Mouse (Mus musculus) cerebellum, postnatal 36 days (tissue): ENCODE data around the gene Mgat4d.
"Not testable (repeated sequence)": the region's sequence is repeated elsewhere in the genome, so short reads cannot be mapped to it uniquely, and the experiment has no call there.

Experiments used
- DNase-seq, 2 experiments: peaks; one replicate each; pipeline ENCODE4 v3.0.0; 2021 to 2022; ENCODE audit warnings: mixed read lengths in 2 of 2

The Mgat4d gene

DNA sequence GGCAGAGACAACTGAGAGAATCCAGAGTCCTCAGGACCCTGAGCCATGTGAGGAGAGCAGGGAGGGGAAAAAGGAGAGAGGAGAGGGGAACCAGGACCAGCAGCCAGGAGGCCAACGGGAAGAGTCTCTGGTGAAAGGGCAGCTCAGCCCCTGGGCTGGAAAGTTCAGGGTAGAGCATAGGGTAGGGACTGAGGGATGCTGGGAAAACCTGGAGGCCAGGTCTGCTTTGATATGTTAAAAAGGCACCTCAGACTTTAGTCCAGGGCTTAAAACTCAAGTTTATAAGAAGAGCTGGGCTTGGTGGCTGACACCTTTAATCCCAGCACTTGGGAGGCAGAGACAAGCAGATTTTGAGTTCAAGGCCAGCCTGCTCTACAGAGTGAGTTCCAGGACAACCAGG, 44.2 kb downstream of the Mgat4d start:
- DNase-seq, result no peak

DNA sequence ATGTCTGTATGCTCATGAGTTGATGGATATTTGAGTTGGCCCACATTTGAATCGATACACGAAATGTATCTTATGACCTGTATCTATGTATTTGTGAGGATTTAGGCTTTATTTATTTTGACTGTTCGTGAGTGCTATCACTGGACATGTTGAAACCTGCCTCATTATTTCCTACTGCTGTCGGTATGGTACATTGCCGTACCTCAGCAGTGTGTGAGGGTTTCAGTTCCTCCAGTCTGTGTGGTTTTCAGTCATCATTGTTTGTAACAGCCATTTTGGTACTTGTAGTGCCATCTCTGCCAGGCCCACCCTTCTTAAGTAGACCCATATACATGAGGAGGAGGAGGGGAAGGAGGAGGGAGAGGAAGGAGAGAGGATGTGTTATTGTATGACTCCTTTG, 46.1 kb downstream of the Mgat4d start:
- DNase-seq, result no peak

DNA sequence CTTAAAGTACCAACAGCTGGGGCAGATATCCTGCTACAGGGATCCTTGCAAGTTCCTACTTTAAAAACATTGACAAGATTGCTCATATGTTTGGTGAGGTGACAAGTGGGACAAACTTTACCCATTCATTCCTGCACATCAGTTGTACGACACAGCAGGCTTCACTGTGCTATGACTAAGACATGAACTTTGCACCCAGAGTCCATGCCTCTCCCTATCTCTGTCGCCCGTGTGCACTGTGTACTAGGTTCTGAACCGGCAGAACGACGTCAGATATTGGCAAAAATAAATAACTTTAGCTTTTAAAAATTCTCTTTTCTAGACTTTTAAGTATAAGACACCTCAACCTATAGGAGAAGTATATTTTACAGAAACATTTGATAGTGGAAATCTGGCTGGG, 48.4 kb downstream of the Mgat4d start:
- no peak for DNase-seq

DNA sequence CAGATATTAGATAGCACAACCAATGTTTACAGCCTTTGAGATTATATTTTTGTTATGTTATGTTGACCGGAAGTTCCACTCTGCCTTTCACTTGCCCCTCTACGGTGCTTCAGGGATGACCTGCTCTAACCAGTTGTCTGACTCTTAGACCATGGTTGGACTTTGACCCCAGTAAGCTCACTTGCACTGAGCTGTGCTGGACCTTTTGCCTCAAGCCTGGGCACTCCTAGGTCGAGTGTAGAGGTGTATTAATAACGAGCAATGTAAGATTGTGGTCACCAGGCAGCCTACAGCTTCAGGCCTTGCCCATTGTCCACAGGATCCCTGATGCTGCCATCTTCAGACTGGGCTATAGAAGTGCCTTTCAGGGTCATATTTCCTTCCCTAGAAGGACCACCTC, 49.5 kb downstream of the Mgat4d start:
- no peak for DNase-seq

DNA sequence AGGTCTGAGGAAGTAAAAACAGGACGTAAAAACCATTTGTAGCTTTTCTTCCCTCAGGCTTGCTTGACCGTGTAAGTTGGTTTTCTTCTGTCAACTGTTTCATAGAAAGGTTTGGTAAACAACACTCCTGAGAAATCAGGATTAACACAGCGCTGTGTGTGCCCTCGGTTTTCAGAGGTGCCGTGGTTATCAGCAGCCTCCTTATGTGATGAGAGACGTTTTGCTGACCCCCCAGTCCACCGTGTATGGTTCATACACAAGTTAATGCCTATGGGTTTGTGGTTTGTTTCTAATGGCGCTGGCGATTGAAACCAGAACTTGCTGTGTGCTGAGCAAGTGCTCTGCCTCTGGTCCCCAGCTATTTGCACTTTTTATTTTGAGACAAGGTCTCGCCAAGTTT, 57.3 kb downstream of the Mgat4d start:
- DNase-seq, result no peak

DNA sequence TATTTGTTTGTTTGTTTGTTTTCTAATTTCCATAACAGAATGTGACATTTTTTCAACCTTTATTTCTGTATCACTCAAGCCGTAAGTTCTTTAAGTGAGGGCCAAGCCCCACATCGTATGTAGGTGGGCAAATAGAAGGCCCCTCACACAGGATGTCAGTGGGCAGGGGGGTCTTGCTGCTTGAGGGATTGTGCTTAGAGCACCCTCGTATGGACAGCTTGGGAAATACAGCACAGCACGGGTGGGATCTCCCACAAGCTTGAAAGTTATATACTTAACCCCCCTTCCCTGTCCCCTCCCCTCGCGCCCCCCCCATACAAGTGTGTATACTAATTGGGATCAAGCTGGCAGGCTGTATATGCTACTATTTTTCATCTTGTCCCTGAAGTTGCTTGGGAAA, 58.6 kb downstream of the Mgat4d start:
- no peak for DNase-seq

DNA sequence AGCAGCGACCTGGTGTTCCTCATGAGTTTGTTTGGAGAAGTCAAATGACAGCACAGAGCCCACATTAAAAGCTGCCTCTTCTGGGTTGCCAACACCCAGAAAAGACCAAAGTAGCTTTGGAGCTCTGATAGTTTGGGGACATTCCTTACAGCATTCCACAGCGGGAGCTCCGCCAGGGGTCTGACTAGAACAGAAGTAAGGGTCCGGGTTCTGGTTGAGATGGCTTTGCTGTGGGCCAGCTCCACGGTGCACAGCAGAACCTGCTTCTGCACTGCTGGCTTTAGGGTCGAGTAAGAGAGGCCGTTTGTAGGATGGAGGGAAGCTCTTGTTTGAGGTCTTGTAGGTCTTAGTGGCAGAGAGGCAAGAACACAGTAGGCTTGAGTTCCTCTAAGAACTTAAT, 60.2 kb downstream of the Mgat4d start:
- no peak for DNase-seq

DNA sequence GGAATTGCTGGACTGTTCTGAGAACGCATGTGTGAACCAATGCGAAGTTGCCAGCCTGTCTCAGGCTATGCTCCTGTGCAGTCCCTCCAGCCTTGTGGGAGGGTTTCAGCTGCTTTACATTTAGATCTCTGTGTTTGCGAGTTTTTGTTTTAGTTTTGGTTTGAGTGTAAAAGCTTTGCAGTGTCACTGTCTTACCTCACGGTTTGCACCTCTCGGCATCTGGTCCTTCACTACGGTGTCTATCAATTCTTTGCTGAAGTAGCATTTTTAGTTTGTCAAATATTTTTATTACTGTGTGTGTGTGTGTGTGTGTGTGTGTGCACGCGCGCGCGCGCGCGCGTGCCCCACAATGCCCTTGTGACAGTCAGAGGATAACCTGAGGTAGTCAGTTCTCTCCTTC, 68.6 kb downstream of the Mgat4d start:
- DNase-seq, result no peak

DNA sequence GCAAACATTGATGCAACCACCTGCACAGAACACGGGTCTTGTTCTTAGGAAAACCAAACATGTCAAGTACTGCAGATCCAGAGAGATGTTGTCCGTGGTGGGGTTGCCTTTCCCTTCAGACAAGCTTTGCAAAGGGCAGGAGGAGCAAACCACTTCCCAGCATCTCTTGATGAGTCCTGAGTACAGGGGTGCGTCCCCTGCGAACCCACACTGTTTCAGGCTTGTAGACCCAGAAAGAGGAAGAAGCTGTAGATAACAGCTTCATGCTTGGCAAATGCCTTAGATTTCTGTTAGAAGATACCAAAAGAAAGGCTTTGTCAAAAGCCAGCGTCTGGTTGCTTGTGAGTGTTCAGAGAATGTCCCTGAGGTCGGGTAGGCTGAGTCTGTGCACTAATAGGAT, 69.7 kb downstream of the Mgat4d start:
- no peak for DNase-seq

DNA sequence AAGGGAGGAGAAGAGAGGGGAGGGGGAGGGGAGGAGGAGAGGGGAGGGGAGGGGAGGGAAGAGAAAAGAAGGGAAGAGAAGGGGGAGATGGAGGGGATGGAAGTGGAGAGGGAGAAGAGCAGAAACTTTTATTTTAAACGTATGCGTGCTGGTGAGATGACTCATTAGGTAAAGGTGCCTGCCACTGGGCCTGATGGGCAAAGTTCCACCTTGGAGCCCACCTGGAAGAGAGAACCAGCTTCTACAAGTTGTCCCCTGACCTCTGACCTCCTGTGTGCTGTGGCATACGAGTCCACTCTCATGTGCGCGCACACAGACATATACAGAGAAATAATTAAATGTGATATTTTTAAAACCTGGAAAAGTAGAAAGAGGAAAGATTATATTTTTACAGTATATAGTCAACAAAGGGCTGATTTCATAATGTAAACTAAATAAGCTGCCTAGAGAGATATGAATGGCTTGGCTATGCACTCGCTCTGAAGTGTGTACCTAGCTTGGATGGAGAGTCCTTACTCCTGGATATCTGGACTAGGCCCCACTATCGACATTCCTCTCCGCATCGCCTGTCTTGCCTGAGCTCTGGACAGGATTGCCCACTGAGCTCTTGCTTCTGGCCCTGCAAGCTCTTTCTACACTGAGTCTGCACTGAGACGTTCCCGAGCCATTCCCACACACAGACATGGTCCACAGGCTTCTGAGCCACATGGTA, 70.7 kb downstream of the Mgat4d start:
- DNase-seq, result no peak

DNA sequence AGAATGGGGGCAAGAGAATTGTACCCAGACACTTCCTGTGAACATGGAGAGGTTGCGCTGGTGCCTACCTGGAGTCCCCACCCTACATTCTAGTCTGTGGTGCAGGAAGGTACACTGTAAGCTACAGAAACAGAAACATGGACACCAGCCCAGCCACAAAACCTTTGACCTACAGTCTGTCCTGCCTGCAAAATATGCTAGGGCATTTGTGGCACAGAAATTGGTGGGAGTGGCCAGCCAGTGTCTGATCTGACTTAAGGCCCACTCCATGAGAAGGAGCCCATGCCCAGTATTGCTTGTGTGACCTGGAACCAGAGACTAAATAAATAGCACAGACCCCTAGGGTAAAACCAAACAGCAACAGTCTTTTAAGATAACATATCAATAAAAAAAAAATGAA, 73.1 kb downstream of the Mgat4d start:
- DNase-seq, result no peak

DNA sequence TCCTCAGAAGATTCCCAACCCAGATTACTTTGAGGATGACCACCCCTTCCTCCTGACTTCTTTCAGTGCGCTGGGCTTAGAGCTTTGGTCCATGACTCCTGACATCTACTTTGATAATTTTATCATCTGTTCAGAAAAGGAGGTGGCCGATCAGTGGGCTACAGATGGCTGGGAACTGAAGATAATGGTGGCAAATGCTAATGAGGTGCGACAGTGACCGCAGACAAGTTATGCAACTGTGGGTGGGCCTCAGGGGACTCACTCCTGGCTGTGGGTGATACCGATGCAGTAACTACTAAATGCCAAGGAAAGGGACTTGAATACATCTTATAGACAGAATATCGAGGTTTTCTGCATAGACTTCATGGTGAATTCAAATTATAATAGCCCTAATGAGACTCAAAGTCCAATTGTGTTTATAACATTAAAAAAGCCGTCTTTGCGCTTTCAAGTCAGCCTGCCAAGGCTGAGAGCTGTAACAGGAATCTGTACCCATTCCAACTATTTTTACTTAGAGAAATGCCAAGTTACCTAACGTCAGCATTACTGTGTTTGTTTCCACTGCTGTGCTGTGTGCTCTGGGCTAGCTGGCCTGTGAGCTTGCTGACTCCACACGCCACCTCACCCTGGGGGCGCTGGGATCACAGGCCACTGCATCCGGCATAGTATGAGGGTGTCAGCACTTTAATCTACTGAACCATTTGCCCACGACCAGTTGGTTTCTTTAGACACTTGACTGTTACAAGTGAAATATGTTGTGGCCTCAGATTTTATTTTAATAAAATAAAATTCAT, 75.0 kb downstream of the Mgat4d start:
- DNase-seq, result no peak

DNA sequence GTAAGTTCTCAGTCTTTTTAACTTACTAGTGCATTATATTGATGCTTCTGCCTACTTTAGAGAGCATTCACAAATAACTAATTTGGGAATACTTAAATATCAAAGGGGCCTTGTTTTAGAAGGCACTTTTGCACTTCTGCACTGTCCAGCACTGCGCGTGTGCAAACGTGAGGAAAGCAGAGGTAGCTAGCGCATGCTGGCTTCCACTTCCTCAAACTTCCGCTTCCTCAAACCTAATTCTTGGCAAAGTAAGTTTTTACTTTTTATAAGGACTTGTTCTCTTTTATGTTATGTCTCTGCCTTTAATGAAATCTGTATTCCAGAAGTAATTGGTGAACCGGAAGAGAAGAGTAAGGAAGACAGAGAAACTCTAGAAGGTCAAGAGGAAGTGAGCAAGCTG, 76.9 kb downstream of the Mgat4d start:
- no peak for DNase-seq

DNA sequence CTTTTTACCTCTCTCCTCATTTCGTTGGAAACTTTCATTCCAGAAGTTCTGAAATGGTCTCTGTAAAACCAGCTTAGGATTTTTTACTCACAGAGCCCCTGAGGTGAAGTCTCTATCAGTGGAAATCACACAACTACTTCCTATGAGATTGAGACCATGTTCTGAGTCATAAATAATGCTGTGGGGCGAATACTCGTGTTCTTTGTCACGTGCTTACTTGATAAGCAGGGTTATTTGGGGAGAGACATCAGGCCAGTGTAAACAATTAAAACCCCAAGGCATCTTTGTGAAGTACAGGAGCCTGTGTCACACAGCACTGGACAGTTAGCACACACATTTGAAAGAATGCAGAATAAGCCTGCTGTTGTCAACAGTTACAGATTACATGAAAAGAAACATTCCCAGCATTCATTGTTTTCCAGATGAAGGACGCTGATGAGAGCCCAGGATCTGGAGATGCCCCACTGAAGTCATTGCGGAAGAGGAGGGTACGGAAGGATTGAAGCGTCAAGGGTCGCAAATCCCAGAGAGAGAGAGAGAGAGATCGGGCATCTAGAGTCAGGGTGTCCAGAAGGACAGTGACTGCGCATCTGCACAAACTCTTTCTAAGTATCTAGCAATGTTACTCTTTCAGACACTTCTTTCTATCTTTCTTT, 78.0 kb downstream of the Mgat4d start:
- no peak for DNase-seq

DNA sequence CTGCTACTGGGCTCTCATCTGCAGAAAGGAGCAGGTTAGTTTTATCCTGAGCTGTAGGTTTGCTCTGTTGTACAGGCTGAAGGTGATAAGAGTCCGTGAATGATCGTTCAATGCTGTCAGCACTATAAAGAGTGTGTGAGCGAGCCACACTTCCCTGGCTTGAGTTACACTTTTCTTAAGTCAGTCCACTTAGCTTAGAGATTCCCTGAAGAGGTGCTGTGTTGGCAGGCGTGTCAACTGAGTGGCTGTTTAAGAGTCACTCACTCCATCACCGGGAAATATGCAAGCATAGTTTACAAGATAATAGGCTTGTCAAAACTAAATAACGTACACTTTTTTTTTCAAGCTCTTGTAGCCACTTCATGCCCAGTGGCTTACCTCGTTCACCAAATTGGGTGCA, 78.7 kb downstream of the Mgat4d start:
- no peak for DNase-seq

DNA sequence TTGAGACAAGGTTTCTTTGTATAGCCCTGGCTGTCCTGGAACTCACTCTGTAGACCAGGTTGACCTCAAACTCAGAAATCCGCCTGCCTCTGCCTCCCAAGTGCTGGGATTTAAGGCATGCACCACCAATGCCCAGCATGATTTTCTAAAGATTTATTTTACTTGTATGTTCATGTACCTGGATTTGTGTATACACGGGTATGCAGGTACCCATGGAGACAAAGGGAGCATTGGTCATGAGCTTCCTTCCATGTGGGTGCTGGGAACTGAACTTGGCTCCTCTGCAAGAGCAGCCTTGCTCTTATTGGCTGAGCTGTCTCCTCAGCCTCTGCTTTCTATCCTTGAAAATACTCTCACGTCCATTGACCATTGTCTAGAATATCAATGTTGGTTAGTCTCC, 80.3 kb downstream of the Mgat4d start:
- DNase-seq, result not testable (repeated sequence)

DNA sequence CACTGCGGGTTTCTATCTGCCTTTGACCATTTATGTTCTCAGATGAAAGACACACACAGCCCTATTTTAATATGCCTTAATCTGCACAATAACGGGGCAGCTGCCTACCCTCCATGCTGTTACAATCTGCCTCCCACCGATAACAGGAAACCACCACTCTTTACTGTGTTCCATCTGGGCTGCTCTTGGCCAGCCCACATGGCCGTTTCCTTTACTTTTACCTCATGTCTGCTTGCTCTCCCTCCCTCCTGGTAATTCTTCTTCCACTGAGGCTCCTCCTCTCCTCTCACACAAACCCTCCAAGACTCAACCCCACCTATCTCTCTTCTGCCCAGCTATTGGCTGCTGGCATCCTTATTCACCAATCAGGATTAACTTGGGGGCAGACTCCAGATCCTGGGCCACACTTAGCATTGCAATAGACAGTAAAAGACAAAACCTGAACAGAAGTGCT, 80.8 kb downstream of the Mgat4d start:
- DNase-seq, result no peak
